Mouse (Mus musculus): ENCODE measurements around the gene Dop1a. TPM values are rescaled to one million over a fixed set of nuclear protein-coding genes. Genes with fewer than 3 reads are reported as not detected.

Gene Dop1a
- polyA plus RNA-seq, 1 experiment from 2014 or later: 17.2 TPM

DNA sequence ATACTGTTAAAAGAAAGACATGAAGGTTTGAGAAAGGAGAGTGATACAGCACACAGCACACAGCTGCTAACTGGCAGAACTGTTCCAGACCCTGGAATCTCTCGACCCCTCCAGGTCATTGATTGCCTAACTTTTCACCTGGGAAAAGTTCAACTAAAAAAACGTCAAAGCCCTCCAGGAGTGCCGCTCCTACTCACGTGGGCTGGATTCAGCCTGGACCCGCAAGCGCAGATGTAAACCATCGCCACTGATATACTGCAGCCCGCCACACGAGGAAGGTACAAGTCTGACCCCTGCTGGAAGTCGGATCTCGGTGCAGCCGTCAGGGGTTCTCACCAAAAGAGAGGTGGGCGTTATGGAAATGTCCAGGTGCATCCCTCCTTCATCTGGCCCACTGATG lies 15.3 kb upstream of the Dop1a start:
- WGBS: under 1% methylated on average over 13 of the region's 13 CpGs
- no peaks in the 10 kb centered on the region for H3K27me3 ChIP-seq
- no peak overlapping the region for H3K9ac ChIP-seq
- no peaks in the 10 kb centered on the region for H3K36me3 ChIP-seq
- peak overlapping the region; percentile 23 for H3K4me3 ChIP-seq
- peaks cover 4% of the 10 kb centered on the region; the same call in 1 of the 2 replicates for H3K4me1 ChIP-seq
- peak; percentile 44; the same call in 1 of the 2 replicates for ATAC-seq (ENCODE audit: insufficient number of reproducible peaks, low FRiP score, low TSS enrichment, low read depth)
- H3K27ac ChIP-seq: no peak overlapping the region
- H3K9me3 ChIP-seq: no peaks in the 10 kb centered on the region
- peak overlapping the region; percentile 37 for H3K4me2 ChIP-seq

DNA sequence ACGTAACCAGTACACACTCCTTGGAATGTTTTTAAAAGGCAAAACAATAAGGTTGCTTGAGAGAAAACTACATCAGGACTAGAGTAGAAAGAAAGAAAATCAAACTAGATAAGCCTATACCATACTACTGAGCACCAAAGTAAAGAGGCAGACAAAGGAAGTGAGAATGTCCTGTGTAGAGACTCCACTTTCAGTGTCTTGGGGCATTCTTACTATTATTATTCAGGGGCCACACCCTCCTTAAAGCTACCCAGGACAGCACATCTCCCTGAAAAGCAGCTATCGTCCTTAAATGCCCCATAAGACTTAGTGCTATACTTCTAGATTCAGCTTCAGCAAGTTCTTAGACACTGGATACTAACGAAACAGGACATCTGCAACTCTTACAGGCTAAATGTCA lies 13.3 kb upstream of the Dop1a start:
- H3K36me3 ChIP-seq: no peaks in the 10 kb centered on the region
- no peak overlapping the region for H3K9ac ChIP-seq
- no peak overlapping the region for H3K4me3 ChIP-seq
- ATAC-seq (ENCODE audit: insufficient number of reproducible peaks, low FRiP score, low TSS enrichment, low read depth): no peak
- H3K27ac ChIP-seq: no peak overlapping the region
- peaks cover 4% of the 10 kb centered on the region; the same call in 1 of the 2 replicates for H3K4me1 ChIP-seq
- H3K4me2 ChIP-seq: no peak overlapping the region
- WGBS: 78% methylated on average over 3 of the region's 3 CpGs
- no peaks in the 10 kb centered on the region for H3K27me3 ChIP-seq
- no peaks in the 10 kb centered on the region for H3K9me3 ChIP-seq

DNA sequence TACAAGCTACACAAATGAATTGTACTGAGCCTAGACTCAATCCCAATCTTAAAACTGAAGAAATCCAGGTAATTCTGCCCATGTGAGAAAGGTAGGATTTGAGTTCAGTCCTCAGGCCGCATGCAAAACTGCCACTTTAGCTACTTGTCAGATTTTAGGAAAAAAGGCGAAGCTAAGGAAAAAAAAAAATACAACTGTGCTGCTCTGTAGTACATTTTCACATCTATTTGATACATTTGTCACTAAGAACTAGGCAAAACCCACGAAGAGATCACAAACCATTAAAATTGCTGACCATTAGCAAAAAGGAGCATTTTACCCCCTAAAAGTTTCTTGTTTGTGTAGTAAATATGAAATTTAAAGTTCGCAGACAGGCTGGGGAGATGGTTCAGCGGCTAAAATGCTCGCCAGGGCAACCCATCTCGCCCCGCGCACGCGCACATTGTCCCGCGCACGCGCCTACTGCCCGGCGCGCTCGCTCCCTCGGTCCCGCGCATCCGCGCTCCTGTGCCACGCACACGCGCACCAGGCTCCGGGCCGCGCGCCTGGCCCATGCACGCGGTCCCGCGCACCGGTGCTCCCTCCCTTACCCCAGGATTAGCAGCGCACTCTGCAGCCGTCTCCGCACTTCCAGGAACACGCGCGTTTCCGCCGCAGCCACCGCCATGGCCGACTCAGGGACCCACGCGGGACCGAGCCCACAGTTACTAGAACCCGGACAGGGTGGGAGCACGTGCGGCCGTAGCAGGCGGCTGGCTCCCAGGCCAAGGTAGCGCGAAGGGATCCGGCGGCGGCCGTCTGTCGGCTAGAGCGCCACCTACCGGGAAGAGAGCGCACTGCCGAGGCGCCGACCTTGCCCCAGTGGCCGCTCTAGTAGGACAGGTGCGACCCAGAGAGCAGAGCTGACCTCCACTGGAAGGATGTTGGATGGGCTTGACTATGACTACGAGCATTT lies 2.5 kb upstream of the Dop1a start, which contains the start of gene Ube2cbp:
TSS of gene Ube2cbp (minus strand) at position 800 of the 955 bp plus-strand sequence.
- H3K4me2 ChIP-seq: peak within 1 kb of the TSS; percentile 65
- H3K9me3 ChIP-seq: no peaks in the 10 kb centered on the region
- WGBS: 2% methylated on average over 70 of the region's 70 CpGs
- no peaks in the 10 kb centered on the region for H3K27me3 ChIP-seq
- H3K27ac ChIP-seq: peak within 1 kb of the TSS; percentile 82
- H3K9ac ChIP-seq: peak within 1 kb of the TSS; percentile 77
- no peaks in the 10 kb centered on the region; the same call in 1 of the 2 replicates for H3K4me1 ChIP-seq
- H3K36me3 ChIP-seq: no peaks in the 10 kb centered on the region
- peak; percentile 80 for ATAC-seq (ENCODE audit: insufficient number of reproducible peaks, low FRiP score, low TSS enrichment, low read depth)
- H3K4me3 ChIP-seq: peak within 1 kb of the TSS; percentile 72

DNA sequence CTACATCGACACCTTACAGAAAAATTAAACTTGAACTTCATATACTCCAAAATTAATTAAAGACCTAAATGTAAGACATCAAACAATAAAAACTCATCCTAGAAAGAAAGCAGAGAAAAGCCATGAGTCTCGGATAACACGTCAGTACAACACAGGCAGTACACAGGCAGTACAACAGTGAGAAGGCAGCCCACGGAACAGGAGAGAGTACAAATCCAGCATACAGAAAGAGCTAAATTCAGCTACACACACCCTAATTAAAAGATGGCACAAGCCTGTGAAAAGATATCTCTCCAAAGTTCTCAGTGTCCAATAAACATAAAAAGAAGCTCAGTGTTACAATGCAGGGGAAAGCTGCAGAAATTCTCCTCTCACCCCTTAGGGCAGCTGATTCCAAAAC lies 9.0 kb downstream of the Dop1a start:
- no peak for ATAC-seq (ENCODE audit: insufficient number of reproducible peaks, low FRiP score, low TSS enrichment, low read depth)
- H3K27me3 ChIP-seq: no peaks in the 10 kb centered on the region
- no peak overlapping the region for H3K9ac ChIP-seq
- no peaks in the 10 kb centered on the region for H3K4me1 ChIP-seq
- H3K36me3 ChIP-seq: no peaks in the 10 kb centered on the region
- 85% methylated on average over 4 of the region's 4 CpGs for WGBS
- no peak overlapping the region for H3K4me2 ChIP-seq
- H3K4me3 ChIP-seq: no peak overlapping the region
- no peaks in the 10 kb centered on the region for H3K9me3 ChIP-seq
- no peak overlapping the region for H3K27ac ChIP-seq

DNA sequence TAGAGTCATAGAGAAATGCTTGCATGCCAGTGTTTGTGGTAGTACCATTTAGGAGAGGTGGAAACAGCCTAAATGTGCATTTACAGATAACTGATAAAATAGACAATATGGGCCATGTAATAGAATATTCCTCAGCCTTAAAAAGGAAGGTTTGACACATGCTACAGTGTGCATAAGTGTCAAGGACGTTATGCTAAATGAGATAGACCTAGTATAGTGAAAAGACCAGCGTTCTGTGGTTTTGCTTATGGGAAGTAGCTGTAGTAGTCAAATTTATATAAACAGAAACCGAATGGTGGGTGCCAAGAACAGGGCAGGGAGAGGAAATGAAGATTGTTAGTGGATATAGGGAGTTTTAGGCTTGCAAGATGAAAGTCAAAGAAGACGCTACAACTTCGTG lies 9.8 kb downstream of the Dop1a start:
- H3K4me3 ChIP-seq: no peak overlapping the region
- no peaks in the 10 kb centered on the region for H3K27me3 ChIP-seq
- ATAC-seq (ENCODE audit: insufficient number of reproducible peaks, low FRiP score, low TSS enrichment, low read depth): no peak
- no peak overlapping the region for H3K9ac ChIP-seq
- no peaks in the 10 kb centered on the region for H3K4me1 ChIP-seq
- no peaks in the 10 kb centered on the region for H3K36me3 ChIP-seq
- WGBS: 59% methylated on average over 5 of the region's 5 CpGs
- H3K27ac ChIP-seq: no peak overlapping the region
- no peak overlapping the region for H3K4me2 ChIP-seq
- H3K9me3 ChIP-seq: no peaks in the 10 kb centered on the region

DNA sequence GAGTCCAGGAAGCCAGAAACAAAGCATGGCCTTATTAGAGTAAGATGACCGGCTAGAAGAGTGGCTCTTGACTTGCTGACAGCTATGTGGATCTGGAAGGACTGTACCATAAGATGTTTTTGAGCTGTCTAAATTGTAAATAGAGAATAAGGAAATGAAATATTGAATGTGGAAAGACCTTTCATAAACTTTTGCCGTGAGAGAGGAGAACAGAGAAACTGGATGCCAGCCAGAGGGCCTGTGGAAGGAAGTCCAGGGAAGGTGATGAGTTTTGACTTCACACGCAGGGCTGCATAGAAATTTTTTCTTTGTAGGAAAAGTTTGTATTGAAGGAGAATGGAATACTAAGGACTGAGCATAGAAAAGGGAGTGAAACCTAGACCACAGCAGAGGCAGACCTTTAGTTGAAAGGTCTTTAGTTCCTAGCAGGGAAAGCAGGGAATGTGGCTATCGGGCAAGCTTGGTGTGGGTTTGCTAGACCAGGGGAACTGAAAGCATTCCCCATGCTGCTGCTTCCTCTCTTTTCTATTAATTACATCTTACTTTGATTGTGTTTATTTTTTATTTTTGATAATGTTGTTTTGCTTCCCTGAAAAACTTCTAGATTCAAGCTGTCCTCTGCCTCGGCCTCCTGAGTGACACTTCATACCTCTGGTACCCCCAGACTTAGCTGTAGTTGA lies 11.6 kb downstream of the Dop1a start:
- Histone ChIP-seq H3K9ac (no peak overlapping the region), H3K4me1 (no peaks in the 10 kb centered on the region), H3K4me2 (no peak overlapping the region), H3K27me3 (no peaks in the 10 kb centered on the region), H3K9me3 (no peaks in the 10 kb centered on the region), H3K36me3 (no peaks in the 10 kb centered on the region), H3K27ac (no peak overlapping the region), H3K4me3 (no peak overlapping the region)
- 74% methylated on average over 5 of the region's 5 CpGs for WGBS
- ATAC-seq (ENCODE audit: insufficient number of reproducible peaks, low FRiP score, low TSS enrichment, low read depth): no peak

DNA sequence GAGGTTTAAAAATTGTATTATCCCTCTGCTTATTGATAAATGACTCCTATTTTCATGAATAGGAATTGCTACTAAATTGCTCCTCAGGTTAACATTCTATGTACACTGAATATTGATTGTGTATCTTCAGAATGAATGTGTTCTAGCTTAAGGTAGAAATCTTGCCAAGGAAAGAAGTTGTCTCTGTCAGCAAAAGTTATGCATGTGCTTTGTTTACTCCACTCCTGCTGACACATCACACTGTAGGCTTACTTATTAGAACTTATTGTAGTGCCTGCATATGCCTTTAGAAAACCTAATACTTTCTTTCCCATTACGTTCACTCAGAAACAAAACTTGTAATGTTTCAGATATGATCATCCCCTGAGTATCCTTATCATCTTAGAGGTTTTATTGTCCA lies 15.3 kb downstream of the Dop1a start:
- 93% methylated on average over 1 of the region's 1 CpGs for WGBS
- Histone ChIP-seq H3K27me3 (no peaks in the 10 kb centered on the region), H3K9me3 (no peaks in the 10 kb centered on the region), H3K4me1 (no peaks in the 10 kb centered on the region), H3K4me2 (no peak overlapping the region), H3K36me3 (no peaks in the 10 kb centered on the region), H3K27ac (no peak overlapping the region), H3K9ac (no peak overlapping the region), H3K4me3 (no peak overlapping the region)
- no peak for ATAC-seq (ENCODE audit: insufficient number of reproducible peaks, low FRiP score, low TSS enrichment, low read depth)

DNA sequence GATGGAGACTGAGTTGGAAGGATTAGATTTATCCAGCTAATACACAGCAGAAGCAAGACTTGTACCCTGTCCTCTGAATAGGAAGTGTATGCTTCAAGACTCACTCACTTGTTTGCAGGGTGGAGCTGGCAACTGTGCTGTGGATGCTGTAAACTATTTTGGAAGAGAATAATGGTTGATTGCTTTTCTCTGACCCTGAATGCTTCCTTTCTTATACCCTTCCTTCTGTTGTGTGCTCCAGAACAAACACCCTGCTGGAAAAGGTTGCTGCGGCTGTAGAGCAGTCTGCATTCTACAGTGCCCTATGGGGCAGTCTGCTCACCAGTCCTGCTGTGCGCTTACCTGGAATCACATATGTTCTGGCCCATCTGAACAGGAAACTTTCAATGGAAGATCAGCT lies 24.8 kb downstream of the Dop1a start:
- no peak overlapping the region for H3K4me2 ChIP-seq
- H3K36me3 ChIP-seq: peaks cover 28% of the 10 kb centered on the region
- no peak overlapping the region for H3K9ac ChIP-seq
- H3K27me3 ChIP-seq: no peaks in the 10 kb centered on the region
- no peak for ATAC-seq (ENCODE audit: insufficient number of reproducible peaks, low FRiP score, low TSS enrichment, low read depth)
- H3K27ac ChIP-seq: no peak overlapping the region
- no peak overlapping the region for H3K4me3 ChIP-seq
- H3K4me1 ChIP-seq: no peaks in the 10 kb centered on the region
- H3K9me3 ChIP-seq: no peaks in the 10 kb centered on the region
- WGBS: 87% methylated on average over 2 of the region's 2 CpGs

DNA sequence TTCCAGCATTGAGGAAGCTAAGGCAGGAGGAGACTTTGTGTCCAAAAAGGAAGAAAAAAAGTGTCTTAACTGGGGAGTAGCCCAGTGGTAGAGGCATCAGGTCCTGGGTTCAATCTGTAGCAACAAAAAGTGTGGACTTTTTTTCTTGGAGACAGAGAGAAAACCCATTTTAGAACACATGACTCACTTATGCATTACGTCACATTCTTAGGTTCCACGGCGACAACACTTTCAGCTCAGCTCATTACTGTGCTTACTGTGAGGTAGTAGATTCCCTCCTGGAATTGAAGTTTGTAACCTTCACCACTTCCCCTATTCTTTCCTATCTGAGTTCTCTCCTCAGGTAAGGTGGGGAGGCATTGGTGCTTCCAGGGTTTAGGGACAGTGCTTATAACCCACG lies 29.3 kb downstream of the Dop1a start:
- H3K36me3 ChIP-seq: peaks cover 38% of the 10 kb centered on the region
- H3K4me3 ChIP-seq: no peak overlapping the region
- 90% methylated on average over 4 of the region's 4 CpGs for WGBS
- H3K4me2 ChIP-seq: no peak overlapping the region
- H3K4me1 ChIP-seq: no peaks in the 10 kb centered on the region
- no peak for ATAC-seq (ENCODE audit: insufficient number of reproducible peaks, low FRiP score, low TSS enrichment, low read depth)
- no peaks in the 10 kb centered on the region for H3K9me3 ChIP-seq
- H3K9ac ChIP-seq: no peak overlapping the region
- no peaks in the 10 kb centered on the region for H3K27me3 ChIP-seq
- H3K27ac ChIP-seq: no peak overlapping the region

DNA sequence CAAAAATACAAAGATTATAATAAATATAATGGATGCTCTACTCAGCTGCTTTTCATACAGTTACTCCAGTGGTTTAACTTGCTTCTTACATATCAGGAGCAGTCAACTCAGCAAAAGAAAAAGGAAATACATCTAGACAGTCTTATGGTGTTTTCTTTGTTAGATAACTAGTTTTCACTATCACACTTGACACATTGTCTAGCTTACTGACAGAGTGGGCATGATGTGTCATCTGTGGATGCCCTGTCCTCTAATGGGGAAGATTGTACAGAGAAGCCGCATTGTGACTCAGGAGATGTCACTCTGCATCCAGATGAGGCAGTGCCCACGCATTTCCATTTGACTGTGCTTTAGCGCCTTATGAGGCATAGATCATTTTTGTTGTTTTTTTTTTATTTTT lies 32.1 kb downstream of the Dop1a start:
- peaks cover 29% of the 10 kb centered on the region for H3K36me3 ChIP-seq
- WGBS: 96% methylated on average over 3 of the region's 3 CpGs

DNA sequence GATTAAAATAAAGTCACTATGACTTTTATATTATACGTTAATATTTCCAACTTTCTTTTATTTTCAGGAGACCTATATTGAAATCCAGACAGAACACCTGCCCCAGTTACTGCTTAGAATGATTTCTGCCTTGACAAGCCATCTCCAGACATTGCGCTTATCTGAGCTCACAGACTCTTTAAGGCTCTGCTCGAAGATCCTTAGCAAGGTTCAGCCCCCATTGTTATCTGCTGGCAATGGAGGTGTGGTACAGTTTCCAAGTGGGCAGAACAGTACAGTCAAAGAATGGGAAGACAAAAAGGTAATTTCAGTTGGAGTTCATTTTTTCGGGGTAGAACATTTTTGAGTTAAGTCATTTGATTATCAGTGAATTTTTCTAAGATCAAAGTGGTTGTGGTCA lies 40.5 kb downstream of the Dop1a start:
- WGBS: 91% methylated on average over 4 of the region's 4 CpGs

More for the DNA sequence above, 32.1 kb downstream of the Dop1a start:
- Histone ChIP-seq H3K4me1 (no peaks in the 10 kb centered on the region), H3K27me3 (no peaks in the 10 kb centered on the region), H3K27ac (no peak overlapping the region), H3K9ac (no peak overlapping the region), H3K9me3 (no peaks in the 10 kb centered on the region), H3K4me3 (no peak overlapping the region), H3K4me2 (no peak overlapping the region)
- no peak for ATAC-seq (ENCODE audit: insufficient number of reproducible peaks, low FRiP score, low TSS enrichment, low read depth)

DNA sequence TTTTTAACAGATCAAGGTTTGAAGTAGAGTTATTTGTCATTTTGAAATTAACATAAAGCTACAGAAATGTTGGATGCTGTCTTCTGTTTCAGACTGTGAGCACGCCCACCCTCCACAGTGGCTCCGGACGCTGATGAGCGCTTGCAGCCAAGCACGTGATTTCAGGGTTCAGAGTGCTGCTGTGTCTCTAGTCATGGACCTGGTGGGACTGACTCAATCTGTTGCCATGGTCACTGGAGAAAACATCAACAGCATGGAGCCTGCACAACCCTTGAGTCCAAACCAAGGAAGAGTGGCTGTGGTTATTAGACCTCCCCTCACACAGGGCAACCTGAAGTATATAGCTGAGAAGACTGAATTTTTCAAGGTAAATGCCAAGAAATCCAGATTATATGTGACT lies 46.8 kb downstream of the Dop1a start:
- Histone ChIP-seq H3K9me3 (no peaks in the 10 kb centered on the region), H3K27me3 (no peaks in the 10 kb centered on the region), H3K27ac (no peak overlapping the region), H3K4me1 (no peaks in the 10 kb centered on the region), H3K4me3 (no peak overlapping the region), H3K9ac (no peak overlapping the region), H3K36me3 (peaks cover 51% of the 10 kb centered on the region), H3K4me2 (no peak overlapping the region)
- 90% methylated on average over 5 of the region's 5 CpGs for WGBS
- no peak for ATAC-seq (ENCODE audit: insufficient number of reproducible peaks, low FRiP score, low TSS enrichment, low read depth)

More for the DNA sequence above, 40.5 kb downstream of the Dop1a start:
- Histone ChIP-seq H3K4me3 (no peak overlapping the region), H3K27me3 (no peaks in the 10 kb centered on the region), H3K4me1 (no peaks in the 10 kb centered on the region), H3K36me3 (peaks cover 29% of the 10 kb centered on the region), H3K4me2 (no peak overlapping the region), H3K9ac (no peak overlapping the region), H3K27ac (no peak overlapping the region), H3K9me3 (no peaks in the 10 kb centered on the region)
- ATAC-seq (ENCODE audit: insufficient number of reproducible peaks, low FRiP score, low TSS enrichment, low read depth): no peak

All from limb, embryonic 15.5 days (tissue).